Mouse (Mus musculus): ENCODE data around the gene Plekha1.

Plekha1 gene

DNA sequence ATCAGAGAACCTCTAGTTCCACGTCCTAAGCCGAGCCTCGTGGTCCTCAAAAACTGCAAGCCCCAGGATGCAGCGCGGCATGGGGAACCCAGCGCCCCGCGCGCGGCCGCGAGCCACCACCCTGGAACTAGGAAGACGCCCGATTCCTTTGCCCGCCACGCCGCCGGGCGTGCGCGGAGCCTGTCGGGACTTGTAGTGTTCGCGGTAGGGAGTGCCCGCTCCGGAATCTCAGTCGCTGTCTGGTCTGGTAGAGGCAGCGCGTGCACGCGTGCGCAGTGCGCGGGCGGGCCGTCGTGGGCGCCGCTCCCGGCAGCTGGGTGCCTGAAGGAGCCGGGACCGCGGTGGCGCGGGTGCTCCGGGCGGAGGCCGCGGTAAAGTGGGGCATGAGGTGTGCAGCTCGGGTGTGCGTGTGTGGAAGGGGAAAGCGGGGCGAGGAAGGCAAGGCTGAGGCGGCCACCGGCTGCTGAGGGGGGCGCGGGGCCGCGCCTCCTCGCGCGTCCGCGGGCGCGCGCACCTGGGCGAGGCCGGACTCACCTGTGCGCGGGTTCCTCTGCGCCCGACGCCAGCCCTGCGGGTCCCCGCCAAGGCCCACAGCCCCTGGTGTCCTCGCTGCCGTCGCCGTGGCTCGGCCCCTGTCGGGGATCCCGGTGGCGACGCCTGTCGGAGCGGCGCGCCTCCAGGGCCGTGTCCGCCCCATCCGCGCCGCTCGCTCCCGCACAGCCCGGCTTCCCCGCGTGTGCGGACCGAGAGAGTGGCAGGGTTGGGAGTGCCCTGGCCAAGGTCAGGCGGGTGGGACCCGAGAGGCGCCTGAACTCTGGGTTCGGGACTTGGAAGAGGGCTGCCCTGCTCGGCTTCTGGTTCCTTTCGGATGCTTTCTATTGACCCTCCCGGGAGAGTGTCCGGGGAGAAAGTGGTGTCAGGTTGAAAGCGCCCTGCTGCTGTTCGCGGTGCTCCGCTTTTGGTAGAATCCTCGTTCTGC lies at the start of gene Plekha1:
Gene Plekha1 (plus strand): TSS at position 144 of the 979 bp plus-strand sequence.
- peak; percentile 98 for DNase-seq (ENCODE audit: low spot score in 2 of 2)

- no peak for DNase-seq (ENCODE audit: low spot score in 2 of 2)
Observed at GRCm38 (mm10) chr7:130816243-130816642, 49.3 kb upstream of the Plekha1 start.

DNA sequence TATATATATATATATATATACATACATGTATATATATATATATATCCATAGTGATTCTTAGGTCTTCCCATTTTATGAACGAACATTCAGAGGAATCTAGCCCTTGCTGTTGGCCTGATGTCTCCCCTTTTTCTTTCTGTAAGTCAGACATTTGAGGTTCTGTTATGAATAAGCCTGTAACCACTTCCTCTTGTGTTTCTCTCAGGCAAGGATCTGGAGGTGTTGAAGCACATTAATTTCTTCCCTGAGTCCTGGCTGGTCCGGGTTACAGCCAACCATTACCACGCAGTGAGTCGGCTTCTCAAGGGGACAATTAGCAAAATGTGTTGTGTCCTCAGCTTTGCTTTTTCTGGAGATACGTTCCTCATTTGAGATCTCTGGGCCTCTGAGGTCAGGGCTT lies 46.7 kb upstream of the Plekha1 start:
- no peak for DNase-seq (ENCODE audit: low spot score in 2 of 2)

GRCm38 (mm10) chr7:130819624-130820023 lies 45.9 kb upstream of the Plekha1 start:
- DNase-seq (ENCODE audit: low spot score in 2 of 2), result no peak

DNA sequence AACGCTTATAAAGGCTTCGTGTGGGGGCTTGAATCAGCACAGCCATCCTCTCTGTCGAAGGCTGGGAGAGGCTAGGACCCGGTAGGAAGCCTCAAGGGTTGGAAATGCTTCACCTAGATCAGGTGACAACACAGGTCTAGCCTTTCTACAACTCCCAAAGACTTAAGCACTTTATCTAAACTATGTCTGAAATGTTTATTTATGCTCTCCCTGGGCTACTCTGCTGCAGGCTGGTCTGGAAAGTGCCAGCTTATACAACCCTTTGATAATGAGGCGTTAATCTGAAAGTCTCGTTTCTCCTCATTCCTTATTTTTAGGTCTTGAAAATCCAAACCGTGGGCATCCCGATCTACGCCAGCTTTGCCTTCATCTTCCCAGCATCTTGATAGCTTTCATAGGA lies 41.6 kb upstream of the Plekha1 start:
- DNase-seq (ENCODE audit: low spot score in 2 of 2), result no peak

DNA sequence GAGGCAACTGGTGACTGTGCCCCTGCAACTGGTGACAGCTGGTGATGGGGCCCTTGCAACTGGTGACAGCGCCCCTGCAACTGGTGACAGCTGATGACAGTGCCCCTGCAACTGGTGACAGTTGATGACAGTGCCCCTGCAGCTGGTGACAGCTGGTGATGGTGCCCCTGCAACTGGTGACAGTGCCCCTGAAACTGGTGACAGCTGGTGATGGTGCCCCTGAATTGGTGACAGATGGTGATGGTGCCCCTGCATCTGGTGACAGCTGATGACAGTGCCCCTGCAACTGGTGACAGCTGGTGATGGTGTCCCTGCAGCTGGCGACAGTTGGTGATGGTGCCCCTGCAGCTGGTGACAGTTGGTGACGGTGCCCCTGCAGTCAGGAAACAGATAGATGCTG lies 39.2 kb upstream of the Plekha1 start:
- DNase-seq (ENCODE audit: low spot score in 2 of 2), result no peak

DNA sequence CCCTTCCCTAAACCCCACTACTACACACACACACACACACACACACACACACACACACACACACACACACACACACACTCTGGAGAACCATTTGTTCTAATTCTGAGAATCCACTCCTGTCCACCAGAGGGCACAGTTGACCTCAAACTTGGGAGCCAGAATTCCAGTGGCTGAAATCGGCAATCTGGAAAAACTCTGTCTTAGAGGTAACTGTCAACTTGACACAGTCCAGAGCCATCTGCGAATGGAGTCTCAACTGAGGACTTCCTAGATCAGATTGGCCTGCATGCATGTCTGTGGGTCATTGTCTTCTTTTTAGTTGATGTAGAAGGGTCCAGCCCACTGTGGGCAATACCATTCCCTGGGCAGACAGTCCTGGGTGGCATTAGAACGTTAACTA lies 38.1 kb upstream of the Plekha1 start:
- DNase-seq (ENCODE audit: low spot score in 2 of 2), result peak in 1 of 2 experiments; percentile 40

DNA sequence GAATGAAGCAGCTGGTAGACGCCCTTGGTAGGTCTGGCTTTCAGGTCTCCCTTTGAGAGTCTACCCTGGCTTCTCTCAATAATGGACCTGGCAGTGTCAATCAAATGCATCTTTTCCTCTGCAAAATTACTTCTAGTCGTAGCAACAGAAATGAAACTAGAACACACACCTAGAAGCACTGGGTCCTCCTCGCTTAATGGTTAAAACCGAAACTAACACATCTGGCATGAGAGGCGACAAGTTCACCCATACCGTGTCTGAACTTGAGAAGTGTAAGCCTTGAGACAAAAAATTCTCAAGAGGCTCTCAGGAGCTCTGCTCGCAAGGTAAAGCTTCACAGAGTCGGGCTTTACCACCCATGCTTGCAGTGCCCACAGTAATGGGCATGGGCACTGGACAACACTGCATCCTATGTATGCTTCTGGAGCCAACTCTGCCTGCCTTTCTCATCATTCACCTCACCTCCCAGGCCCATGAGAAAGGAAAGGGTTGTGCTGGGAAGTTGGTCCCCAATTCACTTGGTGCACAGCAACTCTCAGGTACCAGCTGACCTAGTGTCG lies 37.6 kb upstream of the Plekha1 start:
- no peak for DNase-seq (ENCODE audit: low spot score in 2 of 2)

- no peak for DNase-seq (ENCODE audit: low spot score in 2 of 2)
Observed at GRCm38 (mm10) chr7:130828475-130828874, 37.1 kb upstream of the Plekha1 start.

DNA sequence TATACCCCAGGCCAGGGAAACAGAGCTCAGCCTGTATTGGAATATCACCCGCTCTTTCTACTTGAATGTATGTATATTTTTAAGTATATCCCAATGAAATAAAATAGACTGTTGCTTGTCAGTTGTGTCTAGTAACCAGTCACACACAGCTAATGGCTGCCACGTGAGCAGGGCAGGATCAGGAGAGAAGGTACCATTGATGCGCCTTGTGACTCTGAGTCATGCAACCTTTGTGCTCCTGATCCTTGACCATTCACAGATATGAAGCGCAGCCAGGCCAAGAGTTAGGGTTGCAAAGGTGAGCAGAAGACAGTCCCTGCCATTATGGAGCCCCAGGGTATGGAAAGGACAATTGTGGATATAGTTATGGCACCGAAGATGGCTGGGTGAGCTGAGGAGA lies 34.0 kb upstream of the Plekha1 start:
- DNase-seq (ENCODE audit: low spot score in 2 of 2), result no peak

DNA sequence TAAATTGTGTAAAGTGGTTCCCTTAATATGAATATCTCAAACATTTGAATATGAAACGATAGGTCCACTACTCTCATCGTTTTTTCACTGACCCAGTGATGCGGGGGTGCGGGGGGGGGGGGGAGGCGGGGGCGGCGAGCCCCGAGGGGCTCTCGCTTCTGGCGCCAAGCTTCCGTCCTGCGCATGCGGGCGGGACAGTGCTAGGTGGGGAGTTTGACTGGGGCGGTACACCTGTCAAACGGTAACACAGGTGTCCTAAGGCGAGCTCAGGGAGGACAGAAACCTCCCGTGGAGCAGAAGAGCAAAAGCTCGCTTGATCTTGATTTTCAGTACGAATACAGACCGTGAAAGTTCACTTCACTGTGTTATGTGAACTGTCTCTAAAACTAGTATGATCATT lies 31.3 kb upstream of the Plekha1 start:
- DNase-seq (ENCODE audit: low spot score in 2 of 2), result no peak

DNA sequence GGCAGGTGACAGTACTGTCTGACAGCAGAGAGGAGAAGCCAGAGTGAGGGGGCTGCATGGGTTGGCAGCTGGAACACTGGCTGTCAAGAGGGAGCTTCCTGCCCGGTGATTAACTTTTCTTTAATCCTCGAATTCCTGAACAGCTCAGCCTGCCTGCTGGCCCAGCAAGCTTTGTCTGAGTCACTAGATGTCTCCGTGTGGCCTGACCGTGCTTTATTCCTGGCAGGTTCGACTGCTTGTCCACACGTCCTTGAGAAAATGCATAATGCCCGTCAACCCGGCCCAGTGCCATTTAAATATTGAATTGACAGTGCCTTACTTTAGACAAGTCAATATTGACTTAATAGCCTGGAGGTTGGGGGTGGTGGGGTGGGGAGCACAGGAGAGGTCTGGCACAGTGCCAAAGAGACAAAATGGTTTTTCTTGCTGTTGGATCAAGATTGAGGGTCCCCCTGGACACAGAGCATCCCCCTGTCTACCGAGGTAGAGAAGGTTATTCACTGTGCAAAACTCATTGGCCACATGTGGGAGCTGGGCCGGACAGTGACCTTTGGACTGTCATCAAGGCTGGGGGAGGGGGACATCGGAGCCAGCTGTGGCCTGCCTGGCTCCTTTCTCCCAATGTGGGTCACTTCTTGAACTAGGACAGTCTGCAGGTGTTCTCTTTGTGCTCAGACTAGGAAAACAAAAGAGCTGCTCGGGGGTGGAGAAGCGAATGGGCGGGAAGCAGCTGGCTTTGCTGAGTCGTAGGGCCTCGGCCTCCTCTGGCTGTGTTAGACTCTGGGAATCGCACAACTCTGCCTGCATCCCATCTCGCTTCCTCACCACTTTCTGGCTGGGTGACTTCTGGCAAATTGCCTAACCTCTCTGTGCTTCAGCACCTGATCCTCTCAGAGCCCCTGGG lies 30.3 kb upstream of the Plekha1 start:
- DNase-seq (ENCODE audit: low spot score in 2 of 2), result no peak

DNA sequence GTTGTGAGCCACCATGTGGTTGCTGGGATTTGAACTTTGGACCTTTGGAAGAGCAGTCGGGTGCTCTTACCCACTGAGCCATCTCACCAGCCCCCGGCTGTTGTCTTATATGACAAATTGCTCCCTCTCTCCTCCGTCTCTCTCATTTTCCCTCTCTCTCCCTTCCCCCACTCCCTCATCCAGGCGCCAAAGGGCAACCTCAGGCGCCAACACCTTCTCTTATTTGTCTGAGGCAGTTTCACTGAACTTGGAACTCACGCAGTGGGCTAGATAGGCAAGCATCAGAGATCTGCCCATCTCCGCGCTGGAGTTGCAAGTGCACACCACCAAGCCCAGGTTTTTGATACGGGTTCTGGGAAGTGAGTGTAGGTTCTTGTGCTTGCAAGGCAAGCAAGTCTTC lies 29.5 kb upstream of the Plekha1 start:
- no peak for DNase-seq (ENCODE audit: low spot score in 2 of 2)

DNA sequence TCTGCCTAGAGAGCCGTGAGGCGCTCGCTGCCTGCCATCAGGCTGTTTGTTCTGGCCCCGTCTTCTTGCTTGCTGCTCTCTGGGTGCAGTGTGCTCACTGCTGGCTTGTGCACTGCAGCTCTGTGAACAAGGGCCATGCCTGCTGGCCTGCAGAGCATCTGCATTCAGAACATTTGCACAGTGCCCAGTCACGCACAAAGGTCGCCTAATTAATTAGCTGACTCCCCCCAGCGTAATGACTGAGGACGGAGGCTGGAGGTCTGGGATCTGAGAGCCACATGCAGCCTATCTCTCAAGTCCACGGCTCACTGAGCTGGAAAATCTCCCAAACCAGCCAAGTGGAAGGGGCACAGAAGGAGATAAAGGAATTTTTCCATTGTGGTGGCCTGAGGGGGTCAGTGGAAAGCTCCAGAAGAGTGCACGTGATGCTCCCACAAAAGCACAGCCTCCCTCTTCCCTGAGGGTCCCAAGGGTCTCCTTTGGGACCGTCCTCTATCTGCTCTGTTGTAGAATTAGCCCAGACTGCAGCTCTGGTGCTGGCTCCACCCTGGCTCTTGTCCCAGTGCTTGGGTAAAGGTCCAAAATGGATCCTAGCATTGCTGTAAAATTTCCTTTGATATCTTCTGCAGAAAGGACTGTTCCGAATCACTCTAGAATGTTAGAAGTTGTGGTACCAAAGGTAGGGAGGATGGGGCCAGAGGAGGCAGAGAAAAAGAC lies 27.5 kb upstream of the Plekha1 start:
- no peak for DNase-seq (ENCODE audit: low spot score in 2 of 2)

GRCm38 (mm10) chr7:130838658-130839025 lies 26.9 kb upstream of the Plekha1 start:
- DNase-seq (ENCODE audit: low spot score in 2 of 2), result no peak

GRCm38 (mm10) chr7:130839380-130840100 lies 26.0 kb upstream of the Plekha1 start:
- no peak for DNase-seq (ENCODE audit: low spot score in 2 of 2)

DNA sequence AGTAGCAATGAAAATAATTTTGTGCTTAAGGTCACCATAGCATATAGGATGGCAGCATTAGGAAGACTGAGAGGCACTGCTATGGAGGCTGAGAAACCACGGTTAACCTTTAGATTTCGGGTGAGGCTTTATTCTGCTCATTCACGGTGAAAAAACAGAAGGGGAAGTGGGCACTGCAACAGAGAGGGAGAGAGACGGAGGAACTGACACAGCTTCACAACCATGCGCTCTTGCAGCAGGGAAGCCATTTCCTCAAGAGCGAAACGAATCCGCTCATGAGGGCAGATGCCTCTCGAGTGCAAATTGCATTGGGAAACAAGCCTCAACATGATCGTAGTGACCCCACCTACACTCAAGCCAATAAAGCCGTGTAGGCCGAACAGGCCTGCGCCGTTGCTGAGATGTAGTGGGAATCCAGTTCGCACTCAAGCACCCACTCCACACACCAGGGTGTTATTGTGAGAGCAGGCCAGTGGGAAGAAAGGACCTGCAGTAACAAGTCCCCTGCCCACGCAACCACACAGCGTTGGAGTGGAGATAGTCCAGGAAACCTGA lies 18.3 kb upstream of the Plekha1 start:
- no peak for DNase-seq (ENCODE audit: low spot score in 2 of 2)

- DNase-seq (ENCODE audit: low spot score in 2 of 2), result no peak
Observed at GRCm38 (mm10) chr7:130854684-130855292, 10.8 kb upstream of the Plekha1 start.

DNA sequence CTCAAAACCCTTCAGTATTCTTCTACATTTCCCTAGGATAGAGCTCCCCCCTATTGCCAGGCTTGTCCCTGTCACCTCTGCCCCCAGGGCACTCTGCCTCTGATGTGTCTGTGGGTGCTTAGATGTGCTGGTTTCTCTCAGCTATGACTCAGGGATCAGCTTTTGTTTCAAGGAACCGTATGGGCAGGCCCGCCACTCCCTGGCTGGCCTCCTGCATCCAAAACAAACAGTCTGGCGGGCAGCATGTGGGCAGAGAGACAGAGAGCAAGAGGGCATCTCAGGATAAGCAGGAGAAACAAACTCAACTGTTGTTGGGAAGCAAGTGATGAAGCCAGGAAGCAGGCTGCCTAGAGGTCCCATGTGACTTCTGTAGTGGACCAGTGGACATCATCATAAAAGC lies 9.9 kb upstream of the Plekha1 start:
- DNase-seq (ENCODE audit: low spot score in 2 of 2), result no peak

DNA sequence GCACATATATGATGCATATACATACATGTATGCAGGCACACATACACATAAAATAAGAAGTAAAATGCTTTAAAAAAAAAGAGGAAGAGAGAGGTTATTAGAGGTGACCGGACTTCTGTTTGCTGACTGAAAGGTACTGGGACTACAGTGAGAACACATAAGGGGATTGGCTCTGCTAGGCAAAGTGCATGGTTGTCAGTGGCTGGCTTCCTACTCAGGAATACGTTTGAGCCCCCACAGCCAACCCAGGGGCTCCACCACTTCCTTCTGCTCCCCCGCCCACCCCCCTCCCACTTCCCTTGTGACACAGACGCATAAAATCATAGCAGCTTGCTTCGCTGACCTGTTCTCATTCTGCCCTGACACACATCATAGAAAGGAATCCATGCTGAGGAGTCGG lies 7.6 kb upstream of the Plekha1 start:
- DNase-seq (ENCODE audit: low spot score in 2 of 2), result no peak

All from frontal cortex, postnatal 14 days (tissue).